Mouse (Mus musculus) heart, adult 2 months (tissue): Measurements from ENCODE around the gene H2afy2.

ENCODE experiments used
- CTCF ChIP-seq: fragments of 200-600 bp; IDR thresholded peaks from 2 replicates; pipeline ENCODE4 v1.8.1; 2022; ENCODE audit warnings: antibody characterized with exemption, mild to moderate bottlenecking, moderate library complexity
- POLR2A ChIP-seq: fragments of 200-500 bp; IDR thresholded peaks from 2 replicates; pipeline ENCODE4 v1.6.1; 2011; ENCODE audit warnings: mild to moderate bottlenecking, low read depth, low read length, control low read depth; ENCODE audit not compliant: insufficient read depth

GRCm38 (mm10) chr10:61829046-61829445 lies 45.1 kb upstream of the H2afy2 start:
- TF ChIP-seq CTCF (no peak), POLR2A (no peak)
